Mouse (Mus musculus): Measurements from ENCODE around the gene Uqcr11. TPM values are rescaled to one million over a fixed set of nuclear protein-coding genes. Genes with fewer than 3 reads are reported as not detected.

Uqcr11 gene
- polyA plus RNA-seq, 1 experiment: 182 TPM

DNA sequence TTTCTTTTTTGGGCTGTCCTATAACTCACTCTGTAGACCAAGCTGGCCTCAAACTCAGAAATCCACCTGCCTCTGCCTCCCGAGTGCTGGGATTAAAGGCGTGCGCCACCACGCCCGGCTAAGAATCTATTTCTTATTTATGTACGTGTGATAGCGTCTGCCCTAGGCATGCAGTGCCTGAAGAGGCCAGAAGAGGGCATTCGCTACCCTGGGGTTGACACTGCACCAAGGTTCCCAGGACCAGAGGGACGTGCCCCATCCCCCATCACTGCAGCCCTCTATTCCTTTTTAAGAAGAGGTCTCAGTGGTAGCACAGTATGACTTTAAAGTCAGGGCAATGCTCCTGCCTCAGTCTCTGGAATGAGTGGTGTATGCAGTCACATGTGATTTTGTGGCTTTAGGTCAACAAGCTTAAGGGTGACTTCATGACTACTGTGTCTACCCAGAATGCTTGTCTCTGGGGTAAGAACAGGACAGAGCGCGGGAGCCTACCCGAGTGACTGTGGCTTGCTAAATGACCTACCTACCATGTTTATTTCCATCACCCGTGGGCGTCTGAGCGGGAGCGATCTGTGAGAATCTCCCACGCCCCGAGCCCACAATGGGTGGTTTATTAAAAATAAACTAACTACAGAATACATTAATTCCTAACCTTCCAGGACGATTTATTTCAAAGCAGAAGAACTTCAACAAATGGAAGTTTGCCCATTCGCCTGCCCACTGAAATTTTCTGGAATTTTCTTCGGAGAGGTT, 36.5 kb downstream of the Uqcr11 start:
- no peak overlapping the region for H3K27ac ChIP-seq (ENCODE audit: insufficient read depth, low read length)
- no peak overlapping the region for H3K4me3 ChIP-seq (ENCODE audit: insufficient read depth, low read length)
- TF ChIP-seq POLR2A (IDR thresholded peaks at IDR 0.05; ENCODE audit: low read depth, low read length) (no peak), CTCF (IDR thresholded peaks at IDR 0.05; ENCODE audit: borderline replicate concordance, insufficient read depth, low read length) (0 out of 2 replicates have a peak, but pooled peaks have one; percentile 8)
- H3K4me1 ChIP-seq (ENCODE audit: control insufficient read depth, insufficient read depth, low read length): no peaks in the 10 kb centered on the region; the same call in 1 of the 2 replicates

- Histone ChIP-seq H3K4me1 (ENCODE audit: control insufficient read depth, insufficient read depth, low read length) (no peaks in the 10 kb centered on the region; the same call in 1 of the 2 replicates), H3K27ac (ENCODE audit: insufficient read depth, low read length) (no peak overlapping the region), H3K4me3 (ENCODE audit: insufficient read depth, low read length) (no peak overlapping the region)
- no peak for TF ChIP-seq POLR2A (IDR thresholded peaks at IDR 0.05; ENCODE audit: low read depth, low read length)
- TF ChIP-seq CTCF (IDR thresholded peaks at IDR 0.05; ENCODE audit: borderline replicate concordance, insufficient read depth, low read length): no peak
Measured at GRCm38 (mm10) chr10:80368392-80368791, 38.2 kb downstream of the Uqcr11 start.

DNA sequence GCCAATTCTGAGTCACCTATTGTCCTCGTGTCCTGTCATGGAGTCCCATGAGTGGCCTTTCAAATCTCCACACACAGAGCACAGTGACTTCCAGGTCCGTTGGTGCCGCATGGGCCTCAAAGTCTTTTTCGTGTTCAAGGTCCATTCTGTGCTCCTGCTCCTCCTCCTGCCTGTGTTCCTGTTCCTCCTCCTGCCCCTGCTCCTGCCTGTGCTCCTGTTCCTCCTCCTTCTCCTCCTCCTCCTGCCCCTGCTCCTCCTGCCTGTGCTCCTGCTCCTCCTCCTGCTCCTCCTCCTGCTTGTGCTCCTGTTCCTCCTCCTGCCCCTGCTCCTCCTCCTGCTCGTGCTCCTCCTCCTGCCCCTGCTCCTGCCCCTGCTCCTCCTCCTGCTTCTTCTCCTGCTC, 38.7 kb downstream of the Uqcr11 start:
- no peak overlapping the region for H3K4me3 ChIP-seq (ENCODE audit: insufficient read depth, low read length)
- no peak overlapping the region for H3K27ac ChIP-seq (ENCODE audit: insufficient read depth, low read length)
- no peaks in the 10 kb centered on the region; the same call in 1 of the 2 replicates for H3K4me1 ChIP-seq (ENCODE audit: control insufficient read depth, insufficient read depth, low read length)
- no peak for TF ChIP-seq POLR2A (IDR thresholded peaks at IDR 0.05; ENCODE audit: low read depth, low read length)
- no peak for TF ChIP-seq CTCF (IDR thresholded peaks at IDR 0.05; ENCODE audit: borderline replicate concordance, insufficient read depth, low read length)

GRCm38 (mm10) chr10:80365736-80366135, 40.9 kb downstream of the Uqcr11 start:
- H3K4me1 ChIP-seq (ENCODE audit: control insufficient read depth, insufficient read depth, low read length): no peaks in the 10 kb centered on the region; the same call in 1 of the 2 replicates
- no peak overlapping the region for H3K4me3 ChIP-seq (ENCODE audit: insufficient read depth, low read length)
- no peak overlapping the region for H3K27ac ChIP-seq (ENCODE audit: insufficient read depth, low read length)
- TF ChIP-seq CTCF (IDR thresholded peaks at IDR 0.05; ENCODE audit: borderline replicate concordance, insufficient read depth, low read length) (no peak), POLR2A (IDR thresholded peaks at IDR 0.05; ENCODE audit: low read depth, low read length) (no peak)

DNA sequence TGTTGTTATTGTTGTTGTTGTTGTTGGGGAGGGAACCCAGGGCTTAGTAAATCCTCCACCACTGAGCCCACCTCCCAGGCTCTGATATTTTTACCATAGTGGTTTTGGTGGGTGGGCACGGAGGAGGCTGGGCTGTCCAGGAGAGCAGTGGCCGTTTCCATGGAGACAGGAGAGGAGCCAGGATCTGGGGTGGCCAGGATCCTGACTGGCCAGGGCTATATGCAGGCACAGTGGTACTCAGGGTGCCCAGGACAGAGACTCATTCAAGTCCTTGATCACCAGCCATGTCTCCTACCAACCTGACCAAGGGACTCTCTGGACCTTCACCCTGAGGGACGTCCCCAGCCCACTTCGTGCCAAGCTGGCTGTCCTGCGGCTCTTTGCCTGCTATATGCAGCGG, 42.9 kb downstream of the Uqcr11 start:
- no peak overlapping the region for H3K27ac ChIP-seq (ENCODE audit: insufficient read depth, low read length)
- H3K4me1 ChIP-seq (ENCODE audit: control insufficient read depth, insufficient read depth, low read length): no peaks in the 10 kb centered on the region; the same call in 1 of the 2 replicates
- no peak overlapping the region for H3K4me3 ChIP-seq (ENCODE audit: insufficient read depth, low read length)
- TF ChIP-seq CTCF (IDR thresholded peaks at IDR 0.05; ENCODE audit: borderline replicate concordance, insufficient read depth, low read length) (no peak), POLR2A (IDR thresholded peaks at IDR 0.05; ENCODE audit: low read depth, low read length) (no peak)

DNA sequence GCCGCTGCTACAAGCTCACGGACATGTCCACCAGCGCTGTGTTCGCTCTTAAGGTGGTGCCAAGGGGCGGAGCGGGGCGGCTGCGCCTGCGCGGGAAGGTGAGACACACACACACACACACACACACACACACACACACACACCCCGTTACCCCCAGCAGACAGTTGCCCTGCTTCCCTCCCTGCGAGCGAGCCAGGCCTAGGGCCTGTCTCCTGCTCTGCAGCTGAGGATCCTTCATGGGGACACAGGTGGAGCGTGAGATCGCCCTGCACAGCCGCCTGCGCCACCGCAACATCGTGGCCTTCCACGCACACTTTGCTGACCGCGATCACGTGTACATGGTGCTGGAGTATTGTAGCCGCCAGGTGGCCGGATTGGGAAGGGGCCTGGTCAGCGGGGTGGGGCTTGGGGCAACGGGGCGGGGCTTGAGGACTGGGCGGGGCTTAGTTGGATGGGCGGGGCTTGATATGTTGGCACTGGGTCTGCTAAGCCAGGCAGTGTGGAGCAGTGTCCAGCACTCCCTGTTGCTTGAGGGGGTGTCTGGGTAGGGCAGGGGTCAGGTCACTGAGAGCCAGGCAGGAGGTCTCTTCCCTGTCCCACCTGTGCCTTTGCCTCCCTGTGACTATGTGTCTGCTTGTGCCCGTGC, 48.5 kb downstream of the Uqcr11 start:
- TF ChIP-seq CTCF (IDR thresholded peaks at IDR 0.05; ENCODE audit: borderline replicate concordance, insufficient read depth, low read length) (no peak), POLR2A (IDR thresholded peaks at IDR 0.05; ENCODE audit: low read depth, low read length) (no peak)
- no peak overlapping the region for H3K4me3 ChIP-seq (ENCODE audit: insufficient read depth, low read length)

DNA sequence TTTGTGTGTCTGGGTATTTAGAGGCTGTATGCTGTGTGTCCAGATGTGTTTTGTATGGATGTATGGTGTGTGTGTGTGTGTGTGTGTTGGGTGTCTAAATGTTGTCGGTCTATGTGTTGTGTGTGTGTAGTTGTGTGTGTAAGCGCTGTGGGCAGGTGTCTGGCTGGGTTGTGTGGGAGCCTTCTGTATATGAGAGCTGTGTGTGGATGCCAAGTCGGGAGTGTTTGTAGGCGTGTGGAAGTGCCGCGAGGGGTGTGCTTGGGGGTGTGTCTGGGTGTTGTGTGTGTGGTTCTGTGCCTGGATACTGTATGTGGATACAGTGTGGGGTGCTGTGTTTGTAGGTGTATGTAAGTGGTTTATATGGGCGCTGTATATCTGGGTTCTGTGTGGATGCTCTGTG, 49.3 kb downstream of the Uqcr11 start:
- Histone ChIP-seq H3K4me3 (ENCODE audit: insufficient read depth, low read length) (no peak overlapping the region), H3K4me1 (ENCODE audit: control insufficient read depth, insufficient read depth, low read length) (no peaks in the 10 kb centered on the region), H3K27ac (ENCODE audit: insufficient read depth, low read length) (no peak overlapping the region)
- TF ChIP-seq POLR2A (IDR thresholded peaks at IDR 0.05; ENCODE audit: low read depth, low read length) (no peak), CTCF (IDR thresholded peaks at IDR 0.05; ENCODE audit: borderline replicate concordance, insufficient read depth, low read length) (no peak)

More for the DNA sequence above, 48.5 kb downstream of the Uqcr11 start:
- no peak overlapping the region for H3K27ac ChIP-seq (ENCODE audit: insufficient read depth, low read length)
- H3K4me1 ChIP-seq (ENCODE audit: control insufficient read depth, insufficient read depth, low read length): no peaks in the 10 kb centered on the region

GRCm38 (mm10) chr10:80356737-80357136, 49.9 kb downstream of the Uqcr11 start:
- Histone ChIP-seq H3K4me1 (ENCODE audit: control insufficient read depth, insufficient read depth, low read length) (no peaks in the 10 kb centered on the region), H3K27ac (ENCODE audit: insufficient read depth, low read length) (no peak overlapping the region), H3K4me3 (ENCODE audit: insufficient read depth, low read length) (no peak overlapping the region)
- TF ChIP-seq CTCF (IDR thresholded peaks at IDR 0.05; ENCODE audit: borderline replicate concordance, insufficient read depth, low read length) (no peak), POLR2A (IDR thresholded peaks at IDR 0.05; ENCODE audit: low read depth, low read length) (no peak)

DNA sequence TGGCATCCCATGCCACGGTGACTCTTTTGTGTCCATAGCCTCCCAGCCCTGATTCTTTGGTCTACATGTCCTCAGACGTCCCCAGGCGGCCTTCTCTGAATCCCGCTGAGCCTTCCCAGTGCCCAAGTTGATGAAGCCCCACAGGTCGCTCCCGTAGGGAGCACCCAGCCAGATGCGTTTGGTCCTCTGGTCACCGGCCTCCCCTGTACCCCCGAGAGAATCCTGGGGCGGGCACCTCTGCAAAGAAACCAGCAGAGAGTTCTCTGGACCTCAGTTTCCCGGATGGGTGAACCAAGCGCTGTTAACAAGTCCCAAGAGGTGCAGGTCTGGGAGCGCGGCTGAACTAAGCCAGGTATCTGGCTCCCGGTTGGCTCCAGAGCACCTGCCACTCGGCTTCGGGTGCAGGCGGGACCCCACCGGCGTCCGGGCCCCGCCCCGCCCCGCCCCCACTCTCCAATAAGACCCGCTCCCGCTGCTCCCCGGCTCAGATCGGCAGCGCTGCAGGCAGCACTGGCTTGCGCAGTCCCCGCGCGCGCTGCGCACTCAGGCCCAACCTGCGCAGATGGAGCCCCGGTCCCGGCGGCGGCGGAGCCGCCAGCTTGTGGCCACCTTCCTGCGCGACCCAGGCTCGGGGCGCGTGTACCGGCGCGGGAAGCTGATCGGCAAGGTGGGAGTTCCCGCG, 50.5 kb downstream of the Uqcr11 start, which contains the start of gene Plk5:
Plk5 (plus strand) TSS at position 459 of the 682 bp plus-strand sequence.
- H3K27ac ChIP-seq (ENCODE audit: insufficient read depth, low read length): no peak within 1 kb of the TSS
- TF ChIP-seq CTCF (IDR thresholded peaks at IDR 0.05; ENCODE audit: borderline replicate concordance, insufficient read depth, low read length): no peak
- no peak for TF ChIP-seq POLR2A (IDR thresholded peaks at IDR 0.05; ENCODE audit: low read depth, low read length)

More for the DNA sequence above, 50.5 kb downstream of the Uqcr11 start, which contains the start of gene Plk5:
- no peaks in the 10 kb centered on the region for H3K4me1 ChIP-seq (ENCODE audit: control insufficient read depth, insufficient read depth, low read length)
- H3K4me3 ChIP-seq (ENCODE audit: insufficient read depth, low read length): no peak within 1 kb of the TSS

Measured in embryonic fibroblast, embryonic 13.5 days (primary cell).